Mouse (Mus musculus): ENCODE measurements around the gene 1700007K13Rik. TPM values are rescaled to one million over a fixed set of nuclear protein-coding genes. Genes with fewer than 3 reads are reported as not detected.

Gene 1700007K13Rik
- total RNA-seq, 2 experiments from 2014 or later = 0.64 to 0.99 TPM

- no peak for DNase-seq
These were observed 3.3 kb upstream of the 1700007K13Rik start for GRCm38 (mm10) chr2:28469461-28469860.

GRCm38 (mm10) chr2:28468486-28469225 is 2.5 kb upstream of the 1700007K13Rik start:
- peak; percentile 33 for DNase-seq

GRCm38 (mm10) chr2:28467860-28468485 is 1.8 kb upstream of the 1700007K13Rik start, which contains the start of gene Mrps2:
Gene Mrps2, plus strand, starts transcription at chr2:28468066.
- DNase-seq = peak; percentile 94

GRCm38 (mm10) chr2:28464919-28465318 is 1.2 kb downstream of the 1700007K13Rik start:
- DNase-seq = no peak

GRCm38 (mm10) chr2:28463919-28464318 is 2.2 kb downstream of the 1700007K13Rik start:
- peak; percentile 65 for DNase-seq

- DNase-seq = no peak
These were observed 9.5 kb downstream of the 1700007K13Rik start for GRCm38 (mm10) chr2:28456616-28457015.

- DNase-seq = no peak
These were observed 12.6 kb downstream of the 1700007K13Rik start for GRCm38 (mm10) chr2:28453539-28453938.

- no peak for DNase-seq
These were observed 14.5 kb downstream of the 1700007K13Rik start for GRCm38 (mm10) chr2:28451663-28452062.

- no peak for DNase-seq
These were observed 18.8 kb downstream of the 1700007K13Rik start for GRCm38 (mm10) chr2:28447315-28447670.

GRCm38 (mm10) chr2:28446515-28447314 is 19.4 kb downstream of the 1700007K13Rik start, which contains the start of gene Ppp1r26:
Gene Ppp1r26, plus strand, starts transcription at chr2:28446800.
- peak; percentile 67 for DNase-seq

GRCm38 (mm10) chr2:28446181-28446514 is 20.0 kb downstream of the 1700007K13Rik start:
- DNase-seq = no peak

- DNase-seq = no peak
These were observed 21.1 kb downstream of the 1700007K13Rik start for GRCm38 (mm10) chr2:28445082-28445481.

- no peak for DNase-seq
These were observed 25.3 kb downstream of the 1700007K13Rik start for GRCm38 (mm10) chr2:28440842-28441241.

- DNase-seq = no peak
These were observed 30.7 kb downstream of the 1700007K13Rik start for GRCm38 (mm10) chr2:28435401-28435800.

GRCm38 (mm10) chr2:28433512-28433911 is 32.6 kb downstream of the 1700007K13Rik start:
- DNase-seq = no peak

- peak; percentile 73 for DNase-seq
These were observed 33.3 kb downstream of the 1700007K13Rik start for GRCm38 (mm10) chr2:28432811-28433210.

- DNase-seq = no peak
These were observed 35.3 kb downstream of the 1700007K13Rik start for GRCm38 (mm10) chr2:28430846-28431245.

GRCm38 (mm10) chr2:28427226-28427625 is 38.9 kb downstream of the 1700007K13Rik start:
- no peak for DNase-seq

GRCm38 (mm10) chr2:28423167-28423566 is 43.0 kb downstream of the 1700007K13Rik start:
- DNase-seq = peak; percentile 72

- DNase-seq = peak; percentile 94
These were observed 46.2 kb downstream of the 1700007K13Rik start for GRCm38 (mm10) chr2:28419898-28420297.

- peak; percentile 95 for DNase-seq
These were observed 48.1 kb downstream of the 1700007K13Rik start for GRCm38 (mm10) chr2:28418034-28418433.

GRCm38 (mm10) chr2:28416511-28416910 is 49.6 kb downstream of the 1700007K13Rik start:
- no peak for DNase-seq

Measured in adrenal gland, postnatal 10 days (tissue).